Mouse (Mus musculus) cortical plate, adult 2 months (tissue): Measurements from ENCODE around the gene Gm17727.

Experiments used
- CTCF ChIP-seq: fragments of 200-500 bp; IDR thresholded peaks from 2 replicates; pipeline ENCODE4 v1.5.1; 2011; ENCODE audit warnings: mild to moderate bottlenecking, control low read depth, low read length; ENCODE audit not compliant: insufficient read depth; ENCODE audit errors: extremely low read depth
- POLR2A ChIP-seq: fragments of 200-500 bp; IDR thresholded peaks from 2 replicates; pipeline ENCODE4 v1.6.1; 2011; ENCODE audit warnings: mild to moderate bottlenecking, low read length, control low read depth; ENCODE audit not compliant: insufficient read depth; ENCODE audit errors: extremely low read depth

- no peak for TF ChIP-seq POLR2A
- TF ChIP-seq CTCF, result no peak
These were observed 21.1 kb downstream of the Gm17727 start for GRCm38 (mm10) chr9:35756843-35757242.
